Mouse (Mus musculus): Measurements from ENCODE around the gene Cradd.

DNA sequence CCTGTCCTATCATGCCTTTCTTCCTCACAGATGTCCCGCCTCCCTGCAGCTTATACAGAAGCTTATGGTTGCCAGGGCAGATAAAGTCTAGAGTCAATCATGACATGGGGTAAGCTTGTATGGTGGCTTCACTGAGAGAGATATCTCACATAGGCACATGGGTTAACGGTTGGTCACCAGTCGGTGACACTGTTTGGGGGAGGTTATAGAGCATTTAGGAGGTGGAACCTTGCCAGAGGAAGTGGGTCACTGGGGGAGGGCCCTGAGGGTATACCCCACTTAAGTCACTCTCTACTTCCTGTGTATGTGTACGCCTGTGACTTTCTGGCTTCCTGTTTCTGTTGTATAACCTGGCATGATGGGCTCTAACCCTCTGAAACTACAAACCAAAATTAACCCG lies 128.2 kb downstream of the Cradd start:
- TF ChIP-seq POLR2A (IDR thresholded peaks at IDR 0.05; ENCODE audit: low read depth, low read length) (no peak), CTCF (IDR thresholded peaks at IDR 0.05; ENCODE audit: extremely low read depth, insufficient read length, insufficient replicate concordance, low read depth, low read length) (no peak)

All from small intestine, adult 2 months (tissue).